Comparison of ENCODE assay signal across 14 mouse cellular contexts in genomic region chr14:24652591-24652990, GRCm38 (mm10).
"Had no signal": no experiment of that assay in that cellular context is flagged by ENCODE, and none has a peak within 500 bp of the region (broad histone marks: within the 10 kb centered on the region; RNA-seq: fewer than 3 reads in every experiment).

No protein-coding gene starts in this region.

- H3K27ac ChIP-seq: left cerebral cortex, adult 2 months; limb, embryonic 10.5 days; liver, embryonic 15.5 days; neural tube, embryonic 12.5 days had no signal

- H3K27me3 ChIP-seq: liver, embryonic 15.5 days; neural tube, embryonic 12.5 days had no signal

- ATAC-seq: lung, postnatal 0 days had no signal

- H3K36me3 ChIP-seq: limb, embryonic 10.5 days; liver, embryonic 15.5 days; neural tube, embryonic 12.5 days had no signal

- H3K4me3 ChIP-seq: left cerebral cortex, adult 2 months; limb, embryonic 10.5 days; liver, embryonic 15.5 days; myocyte; neural tube, embryonic 12.5 days had no signal

- H3K4me2 ChIP-seq: liver, embryonic 11.5 days; liver, embryonic 15.5 days; midbrain, embryonic 11.5 days; neural tube, embryonic 12.5 days had no signal

- H3K9ac ChIP-seq: liver, embryonic 15.5 days; neural tube, embryonic 12.5 days had no signal

- H3K4me1 ChIP-seq: limb, embryonic 10.5 days; liver, embryonic 15.5 days had no signal

- H3K9me3 ChIP-seq: limb, embryonic 10.5 days; liver, embryonic 15.5 days; neural tube, embryonic 12.5 days had no signal

- DNase-seq: kidney, postnatal 10 days; lung, adult 2 months; lung, postnatal 4 days; retina, postnatal 1 day; right cerebral cortex, postnatal 14 days; thymus, postnatal 36 days had no signal
